Mouse (Mus musculus): ENCODE results near the gene 4930523C07Rik.

The 4930523C07Rik gene

DNA sequence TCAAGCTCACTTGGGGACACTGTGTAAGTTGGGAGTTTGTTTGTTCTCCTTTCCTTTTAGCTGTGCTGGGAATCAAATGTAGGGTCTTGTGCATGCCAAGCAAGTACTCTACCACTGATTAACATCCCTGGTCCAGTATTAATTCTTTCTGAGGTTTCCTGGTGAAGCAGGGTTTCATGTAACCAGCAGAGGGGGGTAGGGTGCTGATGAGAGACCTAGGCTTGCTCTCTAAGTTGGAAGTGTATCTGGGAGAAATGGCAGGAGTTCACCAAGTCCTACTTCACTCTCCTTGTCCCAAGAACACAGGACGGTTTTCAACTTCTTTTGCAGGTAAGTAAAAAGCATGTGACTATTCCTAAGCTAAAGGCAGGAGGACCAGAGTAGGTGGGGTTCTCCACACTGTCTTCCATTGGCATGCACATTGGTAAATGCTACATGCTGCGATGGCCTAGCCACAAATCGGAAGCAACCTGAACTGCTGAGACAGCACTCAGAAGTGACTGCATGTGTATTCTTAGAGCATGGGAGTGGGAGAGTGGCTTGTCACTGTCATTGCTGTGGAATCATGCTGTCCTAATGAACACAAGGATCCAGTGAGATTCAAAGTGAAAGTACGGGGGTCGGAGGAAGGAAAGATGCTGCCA is 55.6 kb downstream of the 4930523C07Rik start:
- DNase-seq (ENCODE audit: low spot score in 2 of 2): no peak

GRCm38 (mm10) chr1:160100996-160101395 is 56.8 kb downstream of the 4930523C07Rik start:
- no peak for DNase-seq (ENCODE audit: low spot score in 2 of 2)

GRCm38 (mm10) chr1:160105426-160105825 is 61.2 kb downstream of the 4930523C07Rik start:
- DNase-seq (ENCODE audit: low spot score in 2 of 2): no peak

- no peak for DNase-seq (ENCODE audit: low spot score in 2 of 2)
Measured at GRCm38 (mm10) chr1:160108604-160109003, 64.4 kb downstream of the 4930523C07Rik start.

GRCm38 (mm10) chr1:160123957-160124356 is 79.8 kb downstream of the 4930523C07Rik start:
- no peak for DNase-seq (ENCODE audit: low spot score in 2 of 2)
